Mouse (Mus musculus): ENCODE measurements around the gene Ung. TPM values are rescaled to one million over a fixed set of nuclear protein-coding genes. Genes with fewer than 3 reads are reported as not detected.
A peak's percentile ranks its signal among the peaks of the same experiment; 100 is the strongest.

Gene Ung
- 1 to 10 TPM; 5.6 to 6.1 TPM for total RNA-seq (2021)

- DNase-seq (ENCODE audit: extremely low spot score in 1 of 2, low spot score in 2 of 2): peak in 1 of 2 experiments; percentile 70
- intact Hi-C loops (cut with DNase I): no loop called here
These were observed at the start of gene Ung for GRCm38 (mm10) chr5:114130211-114130605. Gene Ung, plus strand, starts transcription at chr5:114130386.

- intact Hi-C loops (cut with DNase I): no loop called here
- no peak for DNase-seq (ENCODE audit: extremely low spot score in 1 of 2, low spot score in 2 of 2)
These were observed 44.7 kb upstream of the Ung start for GRCm38 (mm10) chr5:114085501-114085900.

GRCm38 (mm10) chr5:114087875-114088480, 42.2 kb upstream of the Ung start:
- DNase-seq (ENCODE audit: extremely low spot score in 1 of 2, low spot score in 2 of 2): no peak

GRCm38 (mm10) chr5:114090421-114091013, 39.7 kb upstream of the Ung start:
- intact Hi-C loops (cut with DNase I): no loop called here
- no peak for DNase-seq (ENCODE audit: extremely low spot score in 1 of 2, low spot score in 2 of 2)

More at GRCm38 (mm10) chr5:114087875-114088480, 42.2 kb upstream of the Ung start:
- intact Hi-C loops (cut with DNase I): no loop called here

GRCm38 (mm10) chr5:114091057-114091807, 39.0 kb upstream of the Ung start, which contains the start of gene Svop:
Gene Svop, minus strand, starts transcription at chr5:114091570.
- peak; percentile 63 to 89 for DNase-seq (ENCODE audit: extremely low spot score in 1 of 2, low spot score in 2 of 2)
- intact Hi-C loops (cut with DNase I): no loop called here

GRCm38 (mm10) chr5:114099709-114100389, 30.3 kb upstream of the Ung start:
- intact Hi-C loops (cut with DNase I): no loop called here
- peak; percentile 93 to 94 for DNase-seq (ENCODE audit: extremely low spot score in 1 of 2, low spot score in 2 of 2)

- DNase-seq (ENCODE audit: extremely low spot score in 1 of 2, low spot score in 2 of 2): no peak
- intact Hi-C loops (cut with DNase I): no loop called here
These were observed 29.6 kb upstream of the Ung start for GRCm38 (mm10) chr5:114100390-114101099.

- intact Hi-C loops (cut with DNase I): no loop called here
- no peak for DNase-seq (ENCODE audit: extremely low spot score in 1 of 2, low spot score in 2 of 2)
These were observed 28.3 kb upstream of the Ung start for GRCm38 (mm10) chr5:114101873-114102272.

- intact Hi-C loops (cut with DNase I): no loop called here
- no peak for DNase-seq (ENCODE audit: extremely low spot score in 1 of 2, low spot score in 2 of 2)
These were observed 27.4 kb upstream of the Ung start for GRCm38 (mm10) chr5:114102807-114103206.

- DNase-seq (ENCODE audit: extremely low spot score in 1 of 2, low spot score in 2 of 2): no peak
- intact Hi-C loops (cut with DNase I): no loop called here
These were observed 23.7 kb upstream of the Ung start for GRCm38 (mm10) chr5:114106391-114106935.

GRCm38 (mm10) chr5:114113334-114113733, 16.9 kb upstream of the Ung start:
- intact Hi-C loops (cut with DNase I): no loop called here
- no peak for DNase-seq (ENCODE audit: extremely low spot score in 1 of 2, low spot score in 2 of 2)

GRCm38 (mm10) chr5:114115030-114115429, 15.2 kb upstream of the Ung start:
- DNase-seq (ENCODE audit: extremely low spot score in 1 of 2, low spot score in 2 of 2): no peak
- intact Hi-C loops (cut with DNase I): no loop called here

GRCm38 (mm10) chr5:114116586-114116985, 13.6 kb upstream of the Ung start:
- no peak for DNase-seq (ENCODE audit: extremely low spot score in 1 of 2, low spot score in 2 of 2)
- intact Hi-C loops (cut with DNase I): no loop called here

- DNase-seq (ENCODE audit: extremely low spot score in 1 of 2, low spot score in 2 of 2): no peak
- intact Hi-C loops (cut with DNase I): no loop called here
These were observed 10.4 kb upstream of the Ung start for GRCm38 (mm10) chr5:114119806-114120205.

GRCm38 (mm10) chr5:114126008-114126407, 4.2 kb upstream of the Ung start:
- no peak for DNase-seq (ENCODE audit: extremely low spot score in 1 of 2, low spot score in 2 of 2)
- intact Hi-C loops (cut with DNase I): loop anchor here (5.0 kb wide), 1 partner anchor 69 kb away; no protein-coding TSS in a partner anchor

GRCm38 (mm10) chr5:114126499-114127244, 3.5 kb upstream of the Ung start:
- intact Hi-C loops (cut with DNase I): loop anchor here (5.0 kb wide), 1 partner anchor 69 kb away; no protein-coding TSS in a partner anchor
- no peak for DNase-seq (ENCODE audit: extremely low spot score in 1 of 2, low spot score in 2 of 2)

GRCm38 (mm10) chr5:114127374-114128349, 2.5 kb upstream of the Ung start, which contains the start of gene Alkbh2:
Gene Alkbh2, minus strand, starts transcription at chr5:114128218.
- DNase-seq (ENCODE audit: extremely low spot score in 1 of 2, low spot score in 2 of 2): peak; percentile 44 to 86
- intact Hi-C loops (cut with DNase I): loop anchor here (5.0 kb wide), 1 partner anchor 70 kb away; no protein-coding TSS in a partner anchor
